Mouse (Mus musculus): ENCODE data around the gene Med6. TPM values are rescaled to one million over a fixed set of nuclear protein-coding genes. Genes with fewer than 3 reads are reported as not detected.

Med6 gene
- polyA plus RNA-seq, 1 experiment from 2014 or later, result 39.5 TPM

Other genes starting within 250 kb of the Med6 start
- gene Gm4787, start 215.5 kb downstream of the Med6 start, polyA plus RNA-seq (2014; fragmentation: Nextera tagmentation; extraction: Ambion mirVana), result 0.36 and 0.43 TPM in 2 replicates
- 0.74 and 1.0 TPM in 2 replicates for gene Adam4, start 173.1 kb downstream of the Med6 start, polyA plus RNA-seq (2014; fragmentation: Nextera tagmentation; extraction: Ambion mirVana)
- gene Cox16, start 109.9 kb downstream of the Med6 start, polyA plus RNA-seq (2014; fragmentation: Nextera tagmentation; extraction: Ambion mirVana), result 133 and 138 TPM in 2 replicates
- 35.6 and 47.2 TPM in 2 replicates for gene Gm20498, start 62.1 kb downstream of the Med6 start, polyA plus RNA-seq (2014; fragmentation: Nextera tagmentation; extraction: Ambion mirVana)
- 37.1 and 40.5 TPM in 2 replicates for gene Synj2bp, start 62.1 kb downstream of the Med6 start, polyA plus RNA-seq (2014; fragmentation: Nextera tagmentation; extraction: Ambion mirVana)
- 1.6 TPM in 2 replicates for gene Adam21, start 26.5 kb downstream of the Med6 start, polyA plus RNA-seq (2014; fragmentation: Nextera tagmentation; extraction: Ambion mirVana)
- 15.9 and 19.7 TPM in 2 replicates for gene Ttc9, start 36.2 kb upstream of the Med6 start, polyA plus RNA-seq (2014; fragmentation: Nextera tagmentation; extraction: Ambion mirVana)
- gene Map3k9, start 186.2 kb upstream of the Med6 start, polyA plus RNA-seq (2014; fragmentation: Nextera tagmentation; extraction: Ambion mirVana), result 12.2 and 14.2 TPM in 2 replicates